Mouse (Mus musculus) heart, embryonic 11.5 days (tissue): Measurements from ENCODE around the gene Klhl7. TPM values are rescaled to one million over a fixed set of nuclear protein-coding genes. Genes with fewer than 3 reads are reported as not detected.

ENCODE experiments used
- ATAC-seq: fragments of 200-750 bp; cut with Nextera tagmentation; replicated peaks from 2 replicates; pipeline ENCODE4 v1.8.0; 2017; ENCODE audit warnings: moderate library complexity; ENCODE audit not compliant: insufficient number of reproducible peaks, low FRiP score, low TSS enrichment
- H3K27ac ChIP-seq: fragments of 300-500 bp; sonication (generic); 2 replicates; pipeline ENCODE4 v1.5.1; 2014; ENCODE audit warnings: mild to moderate bottlenecking, low read depth, low read length
- H3K27me3 ChIP-seq: fragments of 300-500 bp; sonication (generic); 2 replicates; pipeline ENCODE4 v1.6.1; 2014; ENCODE audit warnings: mild to moderate bottlenecking, low read length, mixed read lengths; ENCODE audit not compliant: control insufficient read depth, insufficient read depth
- H3K36me3 ChIP-seq: fragments of 300-500 bp; sonication (generic); 2 replicates; pipeline ENCODE4 v1.6.1; 2014; ENCODE audit warnings: mild to moderate bottlenecking, low read length, moderate library complexity, mixed read lengths; ENCODE audit not compliant: control insufficient read depth, insufficient read depth
- H3K4me1 ChIP-seq: fragments of 300-500 bp; sonication (generic); 2 replicates; pipeline ENCODE4 v1.6.1; 2014; ENCODE audit warnings: low read length; ENCODE audit not compliant: control insufficient read depth, insufficient read depth
- H3K4me2 ChIP-seq: fragments of 300-500 bp; sonication (generic); 2 replicates; pipeline ENCODE4 v1.6.1; 2014; ENCODE audit warnings: mild to moderate bottlenecking, moderate library complexity
- H3K4me3 ChIP-seq: fragments of 300-500 bp; sonication (generic); 2 replicates; pipeline ENCODE4 v1.5.1; 2014; ENCODE audit warnings: low read depth, low read length
- H3K9ac ChIP-seq: fragments of 300-500 bp; sonication (generic); 2 replicates; pipeline ENCODE4 v1.6.1; 2014; ENCODE audit warnings: mild to moderate bottlenecking, low read depth, low read length, moderate library complexity
- H3K9me3 ChIP-seq: fragments of 300-500 bp; sonication (generic); replicated peaks from 2 replicates; pipeline ENCODE4 v1.6.1; 2016; ENCODE audit warnings: low read length; ENCODE audit not compliant: control insufficient read depth
- WGBS: fragments of 180-500 bp; shearing (Covaris S2); extraction: QIAGEN DNeasy Blood & Tissue Kit; methylation state at CpG from one replicate; pipeline ENCODE4 v1.1.7; 2014; ENCODE audit not compliant: insufficient replicate concordance; 5-methylcytosine and 5-hydroxymethylcytosine counted together
- polyA plus RNA-seq: library from polyadenylated mRNA; unstranded; fragments of >200 nt; fragmentation: Nextera tagmentation; extraction: Ambion mirVana; gene quantifications from 2 replicates; pipeline ENCODE4 v1.2.1, GENCODE M21; 2014

Gene Klhl7
- polyA plus RNA-seq, 1 experiment from 2014 or later, result 39.0 TPM

DNA sequence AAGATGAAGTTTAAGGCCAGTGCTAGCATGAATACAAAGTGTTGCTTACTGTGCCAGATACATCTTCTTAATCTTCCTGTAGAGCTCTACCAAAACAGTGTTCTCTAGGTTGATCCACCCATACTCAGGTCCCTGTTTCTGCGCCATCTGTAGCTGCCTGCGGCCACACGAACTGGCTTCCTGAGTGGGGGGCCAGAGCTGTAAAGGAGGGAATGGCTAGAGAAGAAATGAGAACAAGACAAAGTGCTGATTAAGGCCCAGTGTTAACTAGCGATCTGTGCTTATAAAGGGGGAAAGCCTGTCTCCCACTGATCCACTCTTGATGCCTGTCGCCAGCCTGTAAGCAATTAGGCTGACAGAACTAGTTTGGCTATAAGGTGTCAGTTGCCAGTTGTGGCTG, 102.9 kb downstream of the Klhl7 start:
- no peak for ATAC-seq
- no peak overlapping the region for H3K4me2 ChIP-seq
- 70% methylated on average over 5 of the region's 5 CpGs for WGBS
- no peaks in the 10 kb centered on the region for H3K4me1 ChIP-seq
- H3K9me3 ChIP-seq, result no peaks in the 10 kb centered on the region
- no peaks in the 10 kb centered on the region for H3K36me3 ChIP-seq
- H3K27ac ChIP-seq, result no peak overlapping the region
- H3K9ac ChIP-seq, result no peak overlapping the region
- H3K27me3 ChIP-seq, result no peaks in the 10 kb centered on the region
- H3K4me3 ChIP-seq, result no peak overlapping the region

DNA sequence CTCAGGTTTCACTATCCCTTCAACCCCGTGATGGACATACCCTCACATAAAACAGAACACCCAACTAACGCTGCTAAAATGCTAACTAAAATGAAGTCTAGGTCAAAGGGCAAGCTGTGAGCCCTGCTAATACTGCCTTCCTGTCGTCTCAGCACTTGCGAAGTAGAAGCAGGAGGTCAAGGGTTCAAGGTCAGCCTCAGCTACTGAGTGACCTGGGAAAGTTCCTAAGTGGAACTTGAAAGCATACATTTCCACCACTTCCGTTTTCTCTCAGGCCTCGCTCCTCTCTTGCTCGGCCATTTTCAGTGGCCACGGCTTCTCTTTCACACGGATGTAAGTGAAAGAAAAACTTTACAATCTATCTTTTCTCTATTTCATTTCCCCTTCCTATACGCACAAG, 107.6 kb downstream of the Klhl7 start:
- no peak overlapping the region for H3K27ac ChIP-seq
- H3K9ac ChIP-seq, result no peak overlapping the region
- no peaks in the 10 kb centered on the region for H3K9me3 ChIP-seq
- no peak overlapping the region for H3K4me3 ChIP-seq
- H3K4me1 ChIP-seq, result no peaks in the 10 kb centered on the region
- H3K36me3 ChIP-seq, result no peaks in the 10 kb centered on the region
- 69% methylated on average over 10 of the region's 10 CpGs for WGBS
- no peak overlapping the region for H3K4me2 ChIP-seq
- no peak for ATAC-seq
- no peaks in the 10 kb centered on the region for H3K27me3 ChIP-seq

DNA sequence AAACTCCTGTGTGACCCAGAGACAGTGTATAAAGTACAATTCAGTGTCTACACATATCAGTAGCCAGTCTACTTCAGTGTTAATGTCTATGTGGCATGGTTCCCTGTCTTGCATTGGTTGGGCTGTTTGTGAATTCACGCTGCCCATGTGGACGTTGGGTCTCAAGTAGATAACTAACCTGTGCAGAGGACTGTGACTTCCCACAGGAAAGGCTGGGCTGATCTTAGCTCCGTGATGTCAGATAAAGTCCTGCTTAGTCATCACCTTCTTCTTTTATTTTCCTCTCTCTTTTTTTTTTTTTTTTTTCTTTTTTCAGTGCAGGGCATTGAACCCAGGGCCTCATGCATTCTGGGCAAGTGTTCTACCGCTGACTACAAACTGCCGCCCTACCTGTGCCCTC, 108.1 kb downstream of the Klhl7 start:
- H3K36me3 ChIP-seq, result no peaks in the 10 kb centered on the region
- H3K9ac ChIP-seq, result no peak overlapping the region
- no peaks in the 10 kb centered on the region for H3K4me1 ChIP-seq
- no peak overlapping the region for H3K4me3 ChIP-seq
- H3K27me3 ChIP-seq, result no peaks in the 10 kb centered on the region
- no peak for ATAC-seq
- H3K4me2 ChIP-seq, result no peak overlapping the region
- no peak overlapping the region for H3K27ac ChIP-seq
- WGBS, result 64% methylated on average over 5 of the region's 5 CpGs
- no peaks in the 10 kb centered on the region for H3K9me3 ChIP-seq

Other genes starting within 250 kb of the Klhl7 start
- 32.7 and 41.2 TPM in 2 replicates for gene Fam126a, start 69.9 kb upstream of the Klhl7 start, polyA plus RNA-seq
- gene Nupl2, start 64.4 kb downstream of the Klhl7 start, polyA plus RNA-seq, result 14.2 and 14.6 TPM in 2 replicates